Mouse (Mus musculus): ENCODE results near the gene Ankrd6. TPM values are rescaled to one million over a fixed set of nuclear protein-coding genes. Genes with fewer than 3 reads are reported as not detected.

Gene Ankrd6
- polyA plus RNA-seq, 1 experiment from 2014 or later = 0.67 TPM

DNA sequence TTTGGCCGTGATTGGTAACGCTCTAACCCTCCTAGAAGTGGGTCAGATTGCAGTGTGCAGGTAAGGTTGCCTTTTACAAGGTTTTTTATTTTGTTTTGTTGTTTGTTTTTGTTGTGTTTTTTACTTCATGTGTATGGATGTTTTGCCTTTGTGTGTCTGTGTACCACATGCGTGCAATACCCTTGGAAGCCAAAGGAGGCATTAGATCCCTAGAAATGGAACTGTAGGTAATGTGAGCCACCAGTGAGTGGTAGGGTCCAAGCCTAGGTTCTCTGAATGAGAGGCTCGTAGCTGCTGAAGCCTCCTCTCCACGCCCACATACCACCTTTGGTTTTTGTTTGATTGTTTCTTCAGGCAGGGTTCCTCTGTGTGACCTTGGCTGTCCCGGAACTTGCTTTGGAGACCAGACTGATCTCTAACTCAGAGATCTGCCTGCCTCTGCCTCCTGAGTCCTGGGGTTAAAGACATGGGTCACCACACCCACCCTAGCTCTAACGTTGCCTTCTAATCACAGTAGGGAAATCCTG lies 180.3 kb downstream of the Ankrd6 start:
- peaks cover 73% of the 10 kb centered on the region for H3K36me3 ChIP-seq
- WGBS (ENCODE audit: insufficient replicate concordance) = 81% methylated on average over 7 of the region's 7 CpGs

DNA sequence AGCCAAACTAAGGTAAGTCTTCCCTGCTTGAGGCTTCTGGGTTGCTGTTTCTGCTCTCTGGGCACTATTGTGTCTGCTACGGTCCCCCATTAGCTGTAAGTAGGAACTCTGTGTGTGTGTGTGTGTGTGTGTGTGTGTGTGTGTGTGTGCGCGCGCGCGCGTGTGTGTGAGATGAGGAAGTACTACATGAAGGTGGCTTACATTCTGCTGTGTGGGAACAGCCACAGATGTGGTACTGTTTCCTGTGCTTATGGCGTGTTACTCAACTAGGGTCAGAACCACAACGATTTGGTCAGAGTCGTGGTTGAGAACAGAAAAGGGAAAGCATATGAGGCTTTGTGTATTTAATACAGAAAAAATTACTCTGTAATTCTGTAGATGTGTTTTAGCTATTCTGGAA lies 182.6 kb downstream of the Ankrd6 start:
- DNase-seq (peak; percentile 24), ATAC-seq (ENCODE audit: low read depth) (no peak)
- Histone ChIP-seq H3K4me2 (no peak overlapping the region), H3K4me3 (replicated peaks) (no peak overlapping the region), H3K27ac (no peak overlapping the region), H3K27me3 (no peaks in the 10 kb centered on the region), H3K9ac (no peak overlapping the region), H3K36me3 (peaks cover 73% of the 10 kb centered on the region), H3K9me3 (replicated peaks) (no peaks in the 10 kb centered on the region), H3K4me1 (replicated peaks) (no peaks in the 10 kb centered on the region)
- WGBS (ENCODE audit: insufficient replicate concordance) = 60% methylated on average over 10 of the region's 10 CpGs

More for the DNA sequence above, 180.3 kb downstream of the Ankrd6 start:
- no peak for ATAC-seq (ENCODE audit: low read depth)
- no peak for DNase-seq
- Histone ChIP-seq H3K27ac (no peak overlapping the region), H3K4me3 (replicated peaks) (no peak overlapping the region), H3K9me3 (replicated peaks) (no peaks in the 10 kb centered on the region), H3K4me1 (replicated peaks) (no peaks in the 10 kb centered on the region), H3K4me2 (no peak overlapping the region), H3K27me3 (no peaks in the 10 kb centered on the region), H3K9ac (no peak overlapping the region)

DNA sequence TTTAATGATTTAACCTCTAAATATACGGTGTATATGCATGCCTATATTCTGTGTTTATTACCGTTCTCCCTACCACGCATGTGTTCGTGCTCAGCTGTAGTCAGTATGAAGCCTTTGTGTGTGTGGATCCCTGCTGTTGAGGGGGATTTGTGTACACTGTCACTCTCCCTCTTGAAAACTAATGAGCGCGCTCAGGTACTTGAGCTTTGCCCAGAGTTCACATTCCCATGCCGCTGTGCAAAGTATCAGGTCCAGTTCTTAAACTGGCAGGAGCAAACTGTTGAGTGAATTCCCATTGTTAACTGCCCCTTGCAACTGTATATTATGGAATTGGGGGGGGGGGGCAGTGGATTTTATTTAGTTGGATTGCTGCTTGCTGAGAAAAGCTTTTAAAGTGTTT lies 183.2 kb downstream of the Ankrd6 start:
- no peak overlapping the region for H3K27ac ChIP-seq
- DNase-seq (no peak), ATAC-seq (ENCODE audit: low read depth) (no peak)
- 88% methylated on average over 7 of the region's 7 CpGs for WGBS (ENCODE audit: insufficient replicate concordance)
- H3K9me3 ChIP-seq (replicated peaks) = no peaks in the 10 kb centered on the region
- H3K4me3 ChIP-seq (replicated peaks) = no peak overlapping the region
- H3K4me1 ChIP-seq (replicated peaks) = no peaks in the 10 kb centered on the region
- H3K36me3 ChIP-seq = peaks cover 74% of the 10 kb centered on the region
- H3K9ac ChIP-seq = no peak overlapping the region
- no peak overlapping the region for H3K4me2 ChIP-seq
- H3K27me3 ChIP-seq = no peaks in the 10 kb centered on the region

DNA sequence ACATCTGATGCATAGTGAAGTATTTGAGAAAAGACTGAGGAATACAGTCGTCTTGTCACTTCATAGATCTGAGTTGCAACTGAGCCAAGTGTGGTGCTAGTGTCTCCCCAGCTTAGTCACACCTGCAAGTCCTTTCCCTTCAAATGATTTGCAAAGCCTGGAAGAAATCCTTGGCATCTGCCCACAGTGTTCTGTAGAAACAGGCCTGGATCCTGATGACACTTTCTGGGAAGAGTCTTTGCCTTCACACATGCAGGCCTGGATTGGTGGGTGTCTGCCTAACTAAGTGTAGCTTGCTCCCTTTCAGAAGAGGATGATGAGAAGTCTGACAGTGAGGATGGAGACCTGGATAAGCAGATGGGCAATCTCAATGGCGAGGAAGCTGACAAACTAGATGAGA lies 193.2 kb downstream of the Ankrd6 start:
- no peak for ATAC-seq (ENCODE audit: low read depth)
- no peaks in the 10 kb centered on the region for H3K4me1 ChIP-seq (replicated peaks)
- H3K27me3 ChIP-seq = no peaks in the 10 kb centered on the region
- no peak overlapping the region for H3K4me2 ChIP-seq
- 61% methylated on average over 2 of the region's 2 CpGs for WGBS (ENCODE audit: insufficient replicate concordance)
- H3K27ac ChIP-seq = no peak overlapping the region
- no peaks in the 10 kb centered on the region for H3K9me3 ChIP-seq (replicated peaks)
- no peak overlapping the region for H3K4me3 ChIP-seq (replicated peaks)
- DNase-seq = no peak
- H3K36me3 ChIP-seq = peaks cover 68% of the 10 kb centered on the region
- no peak overlapping the region for H3K9ac ChIP-seq

Other genes with a start within 250 kb of the Ankrd6 start
- 37.6 and 39.3 TPM in 2 replicates for gene Lyrm2, start 150.6 kb downstream of the Ankrd6 start, polyA plus RNA-seq (2015; fragmentation: Nextera tagmentation; extraction: Ambion mirVana)
- gene Rragd, start 32.2 kb upstream of the Ankrd6 start, polyA plus RNA-seq (2015; fragmentation: Nextera tagmentation; extraction: Ambion mirVana) = 3.6 and 5.6 TPM in 2 replicates
- 32.7 and 43.2 TPM in 2 replicates for gene Ube2j1, start 80.6 kb upstream of the Ankrd6 start, polyA plus RNA-seq (2015; fragmentation: Nextera tagmentation; extraction: Ambion mirVana)
- gene Gabrr2, start 112.2 kb upstream of the Ankrd6 start, polyA plus RNA-seq (2015; fragmentation: Nextera tagmentation; extraction: Ambion mirVana) = not detected in 2 replicates
- not detected in 2 replicates for gene Gabrr1, start 181.7 kb upstream of the Ankrd6 start, polyA plus RNA-seq (2015; fragmentation: Nextera tagmentation; extraction: Ambion mirVana)
- gene Pm20d2, start 238.9 kb upstream of the Ankrd6 start, polyA plus RNA-seq (2015; fragmentation: Nextera tagmentation; extraction: Ambion mirVana) = 0.23 and 0.24 TPM in 2 replicates

All from liver, embryonic 13.5 days (tissue).